Mouse (Mus musculus): ENCODE measurements around the gene Cdon. TPM values are rescaled to one million over a fixed set of nuclear protein-coding genes. Genes with fewer than 3 reads are reported as not detected.
A peak's percentile ranks its signal among the peaks of the same experiment; 100 is the strongest.

Cdon gene
- total and polyA plus RNA-seq, 3 experiments: 6.0 to 10.2 (median 9.7) TPM

DNA sequence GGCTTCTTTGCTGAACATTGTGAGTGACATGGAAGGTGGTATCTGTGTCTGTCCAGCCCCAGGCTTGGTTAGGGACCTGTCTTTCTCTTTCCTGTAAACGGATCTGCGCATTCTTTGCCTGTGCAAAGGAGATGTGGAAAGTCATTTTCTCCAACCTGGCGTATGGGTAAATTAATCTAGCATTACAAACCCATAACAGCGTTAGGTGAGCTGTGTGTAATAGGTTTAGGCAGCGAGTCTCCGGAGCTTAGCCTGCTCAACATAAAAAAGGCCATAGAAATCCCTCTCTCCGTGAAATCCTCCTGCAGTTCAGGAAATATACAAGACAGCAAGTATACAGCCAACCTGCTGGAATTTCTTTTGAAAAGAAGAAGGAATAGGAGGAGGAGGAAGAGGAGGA is 9.0 kb upstream of the Cdon start:
- H3K9ac ChIP-seq (ENCODE audit: low read depth, low read length): no peak overlapping the region
- TF ChIP-seq CTCF (IDR thresholded peaks at IDR 0.05) (no peak), EP300 (IDR thresholded peaks at IDR 0.05; ENCODE audit: insufficient read depth, low read depth, low read length) (no peak), POLR2A (IDR thresholded peaks at IDR 0.05; ENCODE audit: insufficient read depth, low read depth, low read length) (no peak)
- H3K27ac ChIP-seq: no peak overlapping the region
- 85% methylated on average over 7 of the region's 7 CpGs for WGBS
- no peak overlapping the region for H3K4me3 ChIP-seq
- H3K4me1 ChIP-seq (ENCODE audit: control insufficient read depth, insufficient read depth, low read length): no peaks in the 10 kb centered on the region
- no peaks in the 10 kb centered on the region for H3K36me3 ChIP-seq (ENCODE audit: control insufficient read depth, insufficient read depth, low read length)
- DNase-seq: no peak
- intact Hi-C loops (cut with DNase I): no loop called here
- H3K79me2 ChIP-seq (replicated peaks; ENCODE audit: control insufficient read depth, insufficient read depth, low read length): no peaks in the 10 kb centered on the region
- H3K27me3 ChIP-seq (ENCODE audit: control insufficient read depth, insufficient read depth, low read length): no peaks in the 10 kb centered on the region

- Histone ChIP-seq H3K9ac (ENCODE audit: low read depth, low read length) (peak overlapping the region; percentile 94), H3K27ac (peak overlapping the region; percentile 82), H3K4me1 (ENCODE audit: control insufficient read depth, insufficient read depth, low read length) (no peaks in the 10 kb centered on the region; the same call in 1 of the 2 replicates), H3K79me2 (replicated peaks; ENCODE audit: control insufficient read depth, insufficient read depth, low read length) (no peaks in the 10 kb centered on the region), H3K36me3 (ENCODE audit: control insufficient read depth, insufficient read depth, low read length) (no peaks in the 10 kb centered on the region), H3K4me3 (peak overlapping the region; percentile 87), H3K27me3 (ENCODE audit: control insufficient read depth, insufficient read depth, low read length) (no peaks in the 10 kb centered on the region)
- intact Hi-C loops (cut with DNase I): loop anchor here (5.0 to 10.0 kb wide), 4 partner anchors 86 to 217 kb away; partner anchors contain the start of genes Srpr and Tirap
- 1% methylated on average over 35 of the region's 35 CpGs for WGBS
- no peak for DNase-seq
- TF ChIP-seq POLR2A (IDR thresholded peaks at IDR 0.05; ENCODE audit: insufficient read depth, low read depth, low read length) (no peak), EP300 (IDR thresholded peaks at IDR 0.05; ENCODE audit: insufficient read depth, low read depth, low read length) (no peak), CTCF (IDR thresholded peaks at IDR 0.05) (no peak)
These were observed 855 bp downstream of the Cdon start for GRCm38 (mm10) chr9:35421730-35422235.

- intact Hi-C loops (cut with DNase I): loop anchor here (5.0 to 10.0 kb wide), 4 partner anchors 85 to 218 kb away; partner anchors contain the start of genes Srpr and Tirap
These were observed 1.5 kb downstream of the Cdon start for GRCm38 (mm10) chr9:35422405-35422941.

DNA sequence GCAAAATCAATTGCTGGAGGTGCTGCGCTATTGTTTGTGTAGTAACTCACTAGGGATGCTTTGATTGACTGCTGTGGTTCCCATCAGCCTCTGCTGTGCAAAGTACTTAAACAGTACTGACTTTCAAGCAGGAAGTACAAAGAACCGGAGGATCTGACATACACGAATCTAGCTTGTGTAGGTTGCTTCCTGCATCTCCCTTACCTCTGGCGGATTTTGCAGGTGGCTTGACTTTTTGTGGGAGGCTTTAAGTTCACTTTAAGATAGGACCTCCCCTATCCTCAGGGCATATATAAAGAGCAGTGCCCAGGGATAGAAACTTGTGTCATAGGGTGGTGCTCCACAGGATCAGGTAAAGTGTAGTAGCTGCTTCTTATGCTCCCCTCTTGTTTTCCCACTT is 2.3 kb downstream of the Cdon start:
- Histone ChIP-seq H3K36me3 (ENCODE audit: control insufficient read depth, insufficient read depth, low read length) (no peaks in the 10 kb centered on the region), H3K9ac (ENCODE audit: low read depth, low read length) (no peak overlapping the region), H3K4me3 (no peak overlapping the region), H3K27ac (no peak overlapping the region), H3K4me1 (ENCODE audit: control insufficient read depth, insufficient read depth, low read length) (no peaks in the 10 kb centered on the region; the same call in 1 of the 2 replicates), H3K27me3 (ENCODE audit: control insufficient read depth, insufficient read depth, low read length) (no peaks in the 10 kb centered on the region), H3K79me2 (replicated peaks; ENCODE audit: control insufficient read depth, insufficient read depth, low read length) (no peaks in the 10 kb centered on the region)
- intact Hi-C loops (cut with DNase I): loop anchor here (5.0 to 10.0 kb wide), 4 partner anchors 84 to 218 kb away; partner anchors contain the start of genes Srpr and Tirap
- 50% methylated on average over 4 of the region's 4 CpGs for WGBS
- TF ChIP-seq CTCF (IDR thresholded peaks at IDR 0.05) (no peak), POLR2A (IDR thresholded peaks at IDR 0.05; ENCODE audit: insufficient read depth, low read depth, low read length) (no peak), EP300 (IDR thresholded peaks at IDR 0.05; ENCODE audit: insufficient read depth, low read depth, low read length) (no peak)
- DNase-seq: no peak

More at GRCm38 (mm10) chr9:35422405-35422941, 1.5 kb downstream of the Cdon start:
- Histone ChIP-seq H3K27ac (no peak overlapping the region; the same call in 1 of the 2 replicates), H3K9ac (ENCODE audit: low read depth, low read length) (peak overlapping the region; percentile 39), H3K79me2 (replicated peaks; ENCODE audit: control insufficient read depth, insufficient read depth, low read length) (no peaks in the 10 kb centered on the region), H3K4me1 (ENCODE audit: control insufficient read depth, insufficient read depth, low read length) (no peaks in the 10 kb centered on the region; the same call in 1 of the 2 replicates), H3K36me3 (ENCODE audit: control insufficient read depth, insufficient read depth, low read length) (no peaks in the 10 kb centered on the region), H3K27me3 (ENCODE audit: control insufficient read depth, insufficient read depth, low read length) (no peaks in the 10 kb centered on the region), H3K4me3 (no peak overlapping the region; the same call in 1 of the 2 replicates)
- DNase-seq: no peak
- TF ChIP-seq EP300 (IDR thresholded peaks at IDR 0.05; ENCODE audit: insufficient read depth, low read depth, low read length): no peak
- no peak for TF ChIP-seq POLR2A (IDR thresholded peaks at IDR 0.05; ENCODE audit: insufficient read depth, low read depth, low read length)
- no peak for TF ChIP-seq CTCF (IDR thresholded peaks at IDR 0.05)
- 26% methylated on average over 4 of the region's 4 CpGs for WGBS

DNA sequence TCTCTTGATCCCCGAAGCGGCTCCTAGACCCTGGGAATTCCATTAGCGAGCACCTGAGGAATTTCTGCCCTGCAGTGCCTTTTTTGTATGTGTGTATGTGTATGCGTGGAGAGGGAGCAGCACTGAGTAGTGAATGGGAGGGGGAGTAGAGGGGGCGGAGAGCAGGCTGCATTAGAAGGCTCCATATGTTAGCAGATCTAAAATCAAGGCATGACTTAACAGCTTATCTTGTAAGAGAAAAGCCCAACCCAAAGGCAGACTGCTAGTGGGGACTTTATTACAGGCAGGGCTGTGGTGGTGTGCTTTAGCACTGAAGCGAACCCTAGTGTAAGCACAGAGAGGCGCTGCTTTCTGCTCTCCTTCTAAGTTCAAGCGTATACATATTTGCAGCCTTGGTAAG is 3.7 kb downstream of the Cdon start:
- no peaks in the 10 kb centered on the region for H3K27me3 ChIP-seq (ENCODE audit: control insufficient read depth, insufficient read depth, low read length)
- WGBS: 57% methylated on average over 8 of the region's 8 CpGs
- no peak overlapping the region for H3K9ac ChIP-seq (ENCODE audit: low read depth, low read length)
- H3K4me1 ChIP-seq (ENCODE audit: control insufficient read depth, insufficient read depth, low read length): no peaks in the 10 kb centered on the region; the same call in 1 of the 2 replicates
- no peaks in the 10 kb centered on the region for H3K79me2 ChIP-seq (replicated peaks; ENCODE audit: control insufficient read depth, insufficient read depth, low read length)
- H3K36me3 ChIP-seq (ENCODE audit: control insufficient read depth, insufficient read depth, low read length): no peaks in the 10 kb centered on the region
- DNase-seq: no peak
- intact Hi-C loops (cut with DNase I): loop anchor here (5.0 to 10.0 kb wide), 4 partner anchors 83 to 220 kb away; partner anchors contain the start of genes Srpr and Tirap
- TF ChIP-seq CTCF (IDR thresholded peaks at IDR 0.05) (peak; percentile 13; the same call in 1 of the 2 replicates), EP300 (IDR thresholded peaks at IDR 0.05; ENCODE audit: insufficient read depth, low read depth, low read length) (no peak), POLR2A (IDR thresholded peaks at IDR 0.05; ENCODE audit: insufficient read depth, low read depth, low read length) (no peak)
- H3K4me3 ChIP-seq: no peak overlapping the region
- H3K27ac ChIP-seq: no peak overlapping the region

DNA sequence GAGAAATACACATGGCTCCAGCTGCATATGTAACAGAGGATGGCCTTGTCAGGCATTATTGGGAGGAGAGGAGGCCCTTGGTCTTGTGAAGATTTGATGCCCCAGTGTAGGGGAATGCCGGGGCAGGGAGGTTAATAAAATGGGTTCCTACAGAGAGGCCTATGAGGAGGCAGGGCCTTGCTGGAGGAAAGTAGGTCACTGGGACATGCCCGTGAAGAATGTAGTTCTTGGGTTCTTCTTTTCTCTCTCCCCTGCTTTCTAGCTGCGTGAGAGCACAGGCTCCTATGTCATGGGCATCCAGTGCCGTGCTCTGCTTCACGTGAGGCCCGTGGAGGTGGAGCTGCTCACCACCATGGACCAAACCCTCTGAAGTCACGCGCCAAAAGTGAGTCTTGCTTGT is 9.5 kb downstream of the Cdon start:
- Histone ChIP-seq H3K79me2 (replicated peaks; ENCODE audit: control insufficient read depth, insufficient read depth, low read length) (no peaks in the 10 kb centered on the region), H3K27me3 (ENCODE audit: control insufficient read depth, insufficient read depth, low read length) (no peaks in the 10 kb centered on the region), H3K4me3 (no peak overlapping the region), H3K36me3 (ENCODE audit: control insufficient read depth, insufficient read depth, low read length) (no peaks in the 10 kb centered on the region), H3K27ac (no peak overlapping the region), H3K4me1 (ENCODE audit: control insufficient read depth, insufficient read depth, low read length) (peaks cover 2% of the 10 kb centered on the region; the same call in 1 of the 2 replicates), H3K9ac (ENCODE audit: low read depth, low read length) (no peak overlapping the region)
- intact Hi-C loops (cut with DNase I): no loop called here
- DNase-seq: no peak
- 78% methylated on average over 8 of the region's 8 CpGs for WGBS
- TF ChIP-seq CTCF (IDR thresholded peaks at IDR 0.05): no peak
- no peak for TF ChIP-seq EP300 (IDR thresholded peaks at IDR 0.05; ENCODE audit: insufficient read depth, low read depth, low read length)
- no peak for TF ChIP-seq POLR2A (IDR thresholded peaks at IDR 0.05; ENCODE audit: insufficient read depth, low read depth, low read length)
